Mouse (Mus musculus): ENCODE data around the gene Nxn.

DNA sequence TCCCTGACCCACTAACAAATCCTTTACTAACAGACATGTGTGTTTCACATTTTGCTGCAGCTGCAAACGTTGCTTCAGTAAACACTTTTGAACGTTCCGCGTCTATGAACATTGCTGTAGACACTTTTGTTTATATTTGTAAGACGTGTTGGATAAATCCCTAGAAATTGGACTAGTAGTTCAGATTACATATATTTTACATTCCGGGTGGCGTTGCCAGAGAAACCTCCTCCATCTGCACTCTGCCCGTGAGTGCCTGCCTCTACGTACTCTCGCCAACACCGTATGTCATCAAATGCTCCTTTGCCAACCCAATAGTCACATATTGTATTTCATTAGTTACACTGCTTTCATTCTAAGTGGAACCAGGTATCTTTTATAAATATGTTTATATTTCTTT is 59.8 kb downstream of the Nxn start:
- no peak for TF ChIP-seq CTCF (IDR thresholded peaks at IDR 0.05; ENCODE audit: borderline replicate concordance, control insufficient read depth, extremely low read depth, insufficient read depth, low read length, poor library complexity)
- TF ChIP-seq POLR2A (IDR thresholded peaks at IDR 0.05; ENCODE audit: control insufficient read depth, extremely low read depth, insufficient read depth, low read length, poor library complexity): no peak

Data from thymus, adult 2 months (tissue).